Mouse (Mus musculus) 3T3-L1 (cell line): Measurements from ENCODE around the gene Magix.

Experiments used
- DNase-seq: peaks from one replicate; pipeline ENCODE4 v3.0.0-alpha.2; 2015; ENCODE audit warnings: low read depth, low spot score

Gene Magix

DNA sequence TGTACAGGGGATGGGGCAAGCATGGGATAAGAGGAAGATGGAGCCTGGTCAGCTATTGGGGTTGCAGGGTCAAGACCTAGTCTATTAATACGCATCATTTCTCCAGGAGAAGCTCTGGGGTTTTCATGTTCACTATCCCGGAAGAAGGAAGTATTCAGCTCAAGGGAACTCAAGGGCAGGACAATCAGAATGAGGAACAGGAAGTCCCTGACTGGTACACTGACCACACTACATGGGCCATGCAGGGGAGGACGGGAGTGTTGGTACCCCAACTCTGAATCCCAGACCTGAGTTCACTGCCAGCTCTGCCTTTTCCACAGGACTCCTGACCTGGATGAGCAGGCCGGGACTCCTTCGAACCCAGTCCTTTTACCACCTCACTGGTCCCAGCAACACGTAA is 48.5 kb downstream of the Magix start:
- DNase-seq: no peak
